Mouse (Mus musculus): Measurements from ENCODE around the gene Znfx1.

The Znfx1 gene

DNA sequence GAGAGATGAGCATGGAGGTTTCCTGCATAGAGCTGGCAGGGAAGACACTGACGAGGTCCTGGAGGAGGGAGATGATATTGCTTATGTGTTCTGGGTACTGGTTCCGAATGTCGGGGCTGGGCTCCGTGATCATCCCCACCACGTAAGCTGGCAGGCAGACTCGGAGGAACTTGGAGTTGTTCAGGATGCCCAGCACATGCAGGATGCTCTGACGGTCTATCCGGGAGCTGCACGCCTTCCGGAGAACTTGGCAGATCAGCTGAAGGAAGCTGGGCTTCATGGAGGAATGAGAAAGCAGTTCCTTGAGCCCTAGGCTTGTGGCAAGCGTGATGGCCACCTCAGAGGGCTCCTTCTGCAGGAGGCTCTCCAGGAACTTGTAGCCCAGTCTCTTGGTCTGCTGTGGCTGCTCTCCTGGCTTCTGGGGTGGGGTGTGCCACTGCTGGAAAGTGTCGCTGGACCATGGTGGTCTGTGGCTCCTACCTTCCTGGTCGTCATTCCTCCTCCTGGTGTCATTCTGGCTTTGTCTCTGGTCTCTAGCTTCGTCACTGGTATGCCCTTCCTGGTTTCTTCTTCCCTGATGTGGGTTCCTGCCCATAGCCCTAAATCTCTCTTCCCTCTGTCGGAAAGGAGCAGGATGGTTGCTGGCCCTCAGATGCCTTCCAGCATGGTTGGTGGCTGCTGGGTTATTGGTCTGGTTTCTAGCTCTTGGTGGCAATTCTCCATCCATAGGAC lies 6.4 kb downstream of the Znfx1 start:
- in situ Hi-C loops (cut with MboI; ENCODE audit: unreplicated experiment in 2 of 2): no loop called here

DNA sequence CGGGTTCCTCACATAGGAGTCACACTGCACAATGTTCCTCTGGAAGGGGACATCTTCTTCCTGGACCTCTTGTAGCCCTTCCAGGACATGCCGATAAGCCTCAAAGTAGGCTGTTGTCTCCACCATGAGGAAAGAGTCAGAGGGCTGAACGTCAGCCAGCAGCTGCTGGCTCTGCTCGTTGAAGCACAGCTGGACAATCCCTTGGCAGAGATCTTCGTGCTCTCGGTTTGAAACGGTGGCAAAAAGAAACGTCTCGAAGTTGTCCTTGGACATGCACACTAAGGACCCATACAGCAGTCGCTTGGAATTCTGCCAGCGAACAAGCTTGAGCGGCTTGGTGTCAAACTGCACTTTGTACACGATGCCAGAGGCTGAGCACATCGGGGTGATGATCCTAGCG lies 7.4 kb downstream of the Znfx1 start:
- in situ Hi-C loops (cut with MboI; ENCODE audit: unreplicated experiment in 2 of 2): no loop called here

DNA sequence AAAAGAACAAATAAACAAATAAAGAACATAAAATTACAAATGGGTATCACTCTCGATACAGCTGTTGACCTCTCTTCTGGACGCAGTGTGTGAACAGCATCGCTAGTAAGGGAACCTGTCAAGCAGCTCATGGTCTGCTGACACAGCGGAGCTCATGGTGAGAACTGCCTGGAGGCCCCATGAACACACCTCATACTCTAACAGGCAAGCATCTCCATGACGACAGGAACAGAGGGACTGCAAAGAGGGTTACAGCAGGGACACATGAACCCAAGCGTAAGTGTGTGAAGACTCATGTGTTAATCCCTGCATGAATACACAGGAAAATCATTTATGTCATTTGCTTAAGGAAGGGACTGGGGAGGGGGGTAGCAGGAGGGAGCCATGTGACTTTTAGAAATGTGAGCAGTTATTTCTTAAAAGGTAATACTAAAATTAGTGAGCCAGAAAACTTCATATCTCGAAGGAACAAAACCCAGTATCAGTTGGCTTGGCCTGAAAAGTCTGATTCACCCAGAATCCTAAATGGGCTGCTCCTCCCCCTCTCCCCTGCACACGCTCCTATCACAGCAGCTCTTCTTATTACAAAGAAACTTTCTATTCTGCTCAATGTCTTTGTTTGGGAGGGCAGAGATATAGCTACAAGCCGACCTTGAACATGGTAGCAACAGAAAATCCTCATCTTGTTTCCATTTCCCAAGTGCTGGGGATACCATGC lies 9.5 kb downstream of the Znfx1 start:
- in situ Hi-C loops (cut with MboI; ENCODE audit: unreplicated experiment in 2 of 2): no loop called here

DNA sequence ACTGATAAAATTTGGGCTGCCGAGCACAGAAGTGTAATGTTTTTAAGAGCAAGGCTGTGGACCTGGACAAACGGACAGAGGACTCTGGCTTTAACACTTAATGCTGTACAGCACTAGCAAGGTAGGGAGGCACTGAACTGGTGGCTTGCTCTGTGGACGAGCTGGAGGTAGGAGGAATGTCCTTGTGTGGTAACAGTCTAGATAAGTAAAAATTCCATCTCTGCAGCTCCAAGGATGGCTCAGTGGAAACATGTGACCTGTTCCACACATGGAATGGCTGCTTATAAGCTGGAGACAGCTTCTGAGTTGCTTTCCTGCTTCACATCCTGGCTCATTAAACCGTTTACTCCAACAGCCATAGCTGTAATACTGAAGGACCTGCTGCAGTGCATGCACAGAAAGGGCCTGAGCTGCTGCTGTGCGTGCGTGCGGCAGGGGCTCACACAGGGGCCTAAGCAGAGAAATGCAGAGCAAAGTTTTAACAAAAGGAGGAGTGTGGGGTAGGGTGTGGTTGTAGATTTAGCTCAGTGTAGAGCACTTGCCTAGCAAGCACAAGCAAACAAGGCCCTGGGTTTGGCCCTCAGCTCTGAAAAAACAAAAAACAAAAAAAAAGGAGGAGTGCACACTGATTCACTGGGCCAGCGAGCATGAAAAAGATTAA lies 14.0 kb downstream of the Znfx1 start:
- in situ Hi-C loops (cut with MboI; ENCODE audit: unreplicated experiment in 2 of 2): loop anchor here in 1 of 2 experiments (25.0 kb wide), 1 partner anchor 962 kb away; no protein-coding TSS in a partner anchor

DNA sequence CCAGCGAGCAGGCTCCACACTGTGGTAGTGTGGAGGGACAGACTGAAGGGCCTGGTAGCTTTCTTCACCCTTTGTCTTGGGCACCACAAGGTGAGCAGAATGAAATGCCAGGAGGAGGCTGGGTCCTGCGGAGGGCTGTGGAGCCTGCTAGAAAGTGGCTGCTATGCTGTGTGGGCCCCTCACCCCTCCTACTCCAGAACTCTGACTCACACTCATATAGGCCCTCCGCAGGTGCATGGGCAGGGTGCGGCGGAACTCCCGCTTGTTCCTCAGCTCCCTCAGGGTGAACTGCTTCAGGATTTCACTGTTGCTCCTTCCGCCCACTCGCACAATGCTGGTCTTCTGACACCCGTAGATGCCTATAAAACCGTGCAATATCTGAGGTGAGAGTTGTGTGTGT lies 14.6 kb downstream of the Znfx1 start:
- in situ Hi-C loops (cut with MboI; ENCODE audit: unreplicated experiment in 2 of 2): loop anchor here in 1 of 2 experiments (25.0 kb wide), 1 partner anchor 961 kb away; no protein-coding TSS in a partner anchor

DNA sequence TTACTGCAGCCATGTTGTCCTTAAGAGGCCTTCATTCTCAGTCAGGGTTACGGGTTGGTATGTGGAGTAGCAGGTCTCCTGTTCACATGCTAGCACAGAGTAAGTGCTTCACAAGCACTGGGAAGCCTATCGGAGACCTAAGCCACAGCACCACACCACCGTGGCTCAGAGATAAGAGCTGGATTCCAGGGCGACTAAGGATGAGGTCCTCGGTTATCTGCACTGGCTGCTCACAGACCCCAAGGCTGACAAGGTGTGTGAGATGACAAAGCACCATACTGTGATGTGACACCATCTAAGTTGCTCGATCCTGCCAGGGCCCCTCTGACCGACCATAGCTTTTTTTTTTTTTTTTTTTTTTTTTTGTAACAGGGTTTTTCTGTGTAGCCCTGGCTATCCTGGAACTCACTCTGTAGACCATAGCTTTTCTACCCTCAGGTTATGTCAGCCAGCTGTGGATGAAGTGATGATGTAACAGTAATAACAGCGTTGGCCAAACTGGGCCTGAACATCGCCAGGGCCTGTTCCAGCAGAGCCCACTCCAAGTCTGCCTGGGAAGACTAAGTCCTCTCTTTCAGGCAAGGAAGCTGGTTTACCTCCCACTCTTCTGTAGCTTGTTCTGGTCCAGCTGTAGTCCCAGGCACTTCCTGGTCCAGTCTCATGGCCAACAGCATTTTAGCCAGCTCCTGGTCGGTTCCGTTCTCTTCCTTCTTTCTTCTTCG lies 19.3 kb downstream of the Znfx1 start:
- in situ Hi-C loops (cut with MboI; ENCODE audit: unreplicated experiment in 2 of 2): loop anchor here in 1 of 2 experiments (25.0 kb wide), 1 partner anchor 956 kb away; no protein-coding TSS in a partner anchor

DNA sequence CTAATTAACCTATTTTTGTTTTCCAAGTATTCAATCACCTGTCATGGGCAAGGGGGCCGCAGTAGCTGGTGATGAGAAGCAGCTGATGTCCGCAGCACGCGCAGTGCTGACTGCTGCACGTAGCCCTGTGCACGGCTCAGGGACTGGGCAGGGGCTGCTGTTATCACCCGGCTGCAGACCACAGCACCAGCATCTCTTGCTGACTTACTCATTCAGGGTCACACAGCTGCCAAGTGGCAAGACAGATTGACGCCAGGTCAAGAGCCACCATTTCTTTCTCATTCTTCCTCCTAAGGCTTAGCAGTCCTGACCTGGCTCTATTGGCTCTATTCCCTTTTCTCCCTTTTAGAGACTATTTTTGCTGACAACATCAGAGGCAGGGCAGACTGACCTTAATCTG lies 23.4 kb downstream of the Znfx1 start:
- in situ Hi-C loops (cut with MboI; ENCODE audit: unreplicated experiment in 2 of 2): loop anchor here in 1 of 2 experiments (25.0 kb wide), 1 partner anchor 952 kb away; no protein-coding TSS in a partner anchor

DNA sequence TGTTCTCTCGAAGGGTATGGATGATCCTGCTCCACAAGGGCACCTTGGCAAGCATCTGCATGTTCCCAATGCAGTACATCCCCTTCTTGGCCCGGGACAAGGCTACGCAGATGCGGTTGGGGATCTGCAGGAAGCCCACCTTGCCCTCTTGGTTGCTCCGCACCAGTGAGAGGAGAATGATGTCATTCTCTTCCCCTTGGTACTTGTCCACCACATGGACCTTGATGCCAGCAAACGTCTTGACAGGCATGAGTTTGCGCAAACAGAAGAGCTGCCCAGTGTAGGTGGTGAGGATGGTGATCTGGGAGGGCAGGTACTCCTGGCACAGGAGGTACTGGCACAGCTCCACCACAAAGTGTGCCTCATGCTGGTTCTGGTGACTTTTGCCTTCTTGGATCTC lies 24.1 kb downstream of the Znfx1 start:
- in situ Hi-C loops (cut with MboI; ENCODE audit: unreplicated experiment in 2 of 2): loop anchor here in 1 of 2 experiments (25.0 kb wide), 1 partner anchor 951 kb away; no protein-coding TSS in a partner anchor

DNA sequence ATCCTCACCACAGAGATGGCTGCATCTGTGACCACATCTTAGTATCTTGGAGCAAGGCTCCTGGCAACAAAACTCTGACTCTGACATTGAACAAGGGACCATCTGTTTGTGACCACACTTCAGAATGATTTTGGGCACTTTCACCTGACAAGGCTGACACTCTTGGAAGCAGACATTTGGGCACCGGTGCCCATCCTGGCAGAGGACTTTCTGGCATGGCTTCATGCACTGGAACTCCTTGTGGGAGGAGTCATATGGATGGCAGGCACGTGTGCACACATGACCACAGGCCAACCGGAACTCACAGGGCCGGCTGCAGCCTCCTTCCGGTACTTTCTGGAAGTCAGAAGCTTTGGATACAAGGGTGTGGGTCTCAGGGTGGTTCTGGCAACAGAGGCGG lies 24.5 kb downstream of the Znfx1 start:
- in situ Hi-C loops (cut with MboI; ENCODE audit: unreplicated experiment in 2 of 2): loop anchor here in 1 of 2 experiments (25.0 kb wide), 1 partner anchor 951 kb away; no protein-coding TSS in a partner anchor

DNA sequence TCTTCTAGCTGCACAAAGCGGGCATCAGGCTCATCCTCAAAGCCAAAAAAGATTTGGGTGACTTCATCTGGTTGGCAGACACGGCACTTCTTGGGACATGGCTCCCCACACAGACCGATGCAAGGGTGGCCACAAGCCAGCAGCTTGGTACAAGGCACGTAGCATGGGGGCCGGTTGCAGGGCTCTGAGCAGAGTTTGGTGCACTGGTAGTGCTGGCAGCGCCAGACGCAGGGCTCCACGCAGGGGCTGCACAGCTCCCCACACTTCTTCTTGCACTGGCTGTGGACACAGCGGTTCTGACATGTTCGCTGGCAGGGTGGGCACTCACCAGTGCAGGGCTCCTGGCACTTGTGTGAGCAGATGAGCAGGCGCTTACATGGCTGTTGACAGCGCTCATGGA lies 25.1 kb downstream of the Znfx1 start:
- in situ Hi-C loops (cut with MboI; ENCODE audit: unreplicated experiment in 2 of 2): loop anchor here in 1 of 2 experiments (25.0 kb wide), 1 partner anchor 950 kb away; no protein-coding TSS in a partner anchor

DNA sequence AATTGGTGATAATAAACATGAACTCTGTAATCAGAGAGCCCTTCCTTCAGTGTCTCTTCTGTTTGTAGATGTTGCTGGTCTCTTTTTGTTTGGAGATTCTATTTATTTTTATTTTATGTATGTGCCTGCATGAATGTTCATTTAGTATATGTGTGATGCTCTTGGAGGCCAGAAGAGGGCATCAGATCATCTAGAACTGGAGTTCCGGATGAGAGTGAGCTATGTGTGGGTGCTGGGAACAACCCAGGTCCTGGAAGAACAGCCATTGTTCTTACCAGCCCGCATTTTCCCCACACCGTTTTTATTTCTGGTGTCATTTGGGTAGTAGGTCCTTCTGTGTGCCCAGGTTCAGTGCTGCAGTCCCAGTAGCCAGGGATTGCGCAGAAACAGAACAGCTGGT lies 32.3 kb downstream of the Znfx1 start:
- in situ Hi-C loops (cut with MboI; ENCODE audit: unreplicated experiment in 2 of 2): loop anchor here in 1 of 2 experiments (25.0 kb wide), 1 partner anchor 943 kb away; no protein-coding TSS in a partner anchor

DNA sequence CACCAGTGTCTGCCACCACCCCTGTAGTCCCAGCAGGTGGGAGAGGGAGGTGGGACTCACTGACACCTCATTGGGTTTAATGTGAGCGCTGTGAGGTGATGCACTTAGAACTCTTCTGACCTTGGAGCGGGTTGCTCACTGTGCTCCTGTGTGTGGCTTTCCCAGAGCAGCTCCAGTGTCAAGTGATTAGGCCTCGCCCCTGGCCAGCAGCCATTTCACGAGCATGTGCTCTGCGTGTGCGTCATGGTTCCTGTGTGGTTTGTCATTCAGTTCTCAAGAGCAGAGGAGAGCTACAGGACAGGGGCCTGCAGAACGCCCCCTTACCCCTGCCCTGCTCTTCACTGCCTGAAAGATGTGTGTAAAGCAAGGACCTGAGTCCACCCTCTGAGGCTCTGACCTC lies 34.3 kb downstream of the Znfx1 start:
- in situ Hi-C loops (cut with MboI; ENCODE audit: unreplicated experiment in 2 of 2): loop anchor here in 1 of 2 experiments (25.0 kb wide), 1 partner anchor 941 kb away; no protein-coding TSS in a partner anchor

DNA sequence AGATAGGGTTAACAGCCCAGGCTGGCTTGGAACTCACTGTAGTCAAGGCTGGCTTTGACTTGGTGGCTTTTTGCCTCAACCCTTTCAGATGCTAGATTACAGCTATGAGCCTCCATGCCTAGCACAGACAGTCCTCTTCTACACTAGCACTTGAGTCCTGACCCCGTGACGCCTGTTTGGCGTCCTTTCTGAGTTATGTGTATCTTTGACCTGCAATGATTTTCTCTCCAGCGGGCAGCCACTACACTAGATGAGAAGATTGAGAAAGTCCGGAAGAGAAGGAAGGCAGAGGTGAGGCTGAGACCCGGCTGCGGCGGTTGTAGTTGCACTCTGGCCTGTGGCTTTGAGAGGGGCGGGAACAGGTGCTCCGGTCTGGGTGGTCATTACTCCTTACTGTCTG lies 43.4 kb downstream of the Znfx1 start:
- in situ Hi-C loops (cut with MboI; ENCODE audit: unreplicated experiment in 2 of 2): loop anchor here in 1 of 2 experiments (25.0 kb wide), 1 partner anchor 932 kb away; no protein-coding TSS in a partner anchor

DNA sequence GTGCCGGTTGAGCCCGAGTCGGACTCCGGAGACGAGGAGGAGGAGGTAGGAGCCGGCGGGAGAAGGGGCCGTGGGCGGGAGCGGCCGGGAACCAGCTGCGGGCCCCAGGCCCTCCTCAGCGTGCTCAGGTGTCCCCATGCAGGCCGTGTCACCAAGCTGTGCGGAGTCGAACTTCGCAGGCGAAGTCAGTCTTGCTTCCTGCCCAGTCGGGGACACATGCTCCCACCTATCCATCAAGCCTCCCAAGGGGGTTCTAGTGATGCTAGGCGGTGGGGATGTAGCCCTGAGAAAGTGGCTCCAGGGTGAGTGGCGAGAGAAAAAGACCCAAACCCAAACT lies 47.5 kb downstream of the Znfx1 start:
- in situ Hi-C loops (cut with MboI; ENCODE audit: unreplicated experiment in 2 of 2): loop anchor here in 1 of 2 experiments (25.0 kb wide), 1 partner anchor 928 kb away; no protein-coding TSS in a partner anchor

DNA sequence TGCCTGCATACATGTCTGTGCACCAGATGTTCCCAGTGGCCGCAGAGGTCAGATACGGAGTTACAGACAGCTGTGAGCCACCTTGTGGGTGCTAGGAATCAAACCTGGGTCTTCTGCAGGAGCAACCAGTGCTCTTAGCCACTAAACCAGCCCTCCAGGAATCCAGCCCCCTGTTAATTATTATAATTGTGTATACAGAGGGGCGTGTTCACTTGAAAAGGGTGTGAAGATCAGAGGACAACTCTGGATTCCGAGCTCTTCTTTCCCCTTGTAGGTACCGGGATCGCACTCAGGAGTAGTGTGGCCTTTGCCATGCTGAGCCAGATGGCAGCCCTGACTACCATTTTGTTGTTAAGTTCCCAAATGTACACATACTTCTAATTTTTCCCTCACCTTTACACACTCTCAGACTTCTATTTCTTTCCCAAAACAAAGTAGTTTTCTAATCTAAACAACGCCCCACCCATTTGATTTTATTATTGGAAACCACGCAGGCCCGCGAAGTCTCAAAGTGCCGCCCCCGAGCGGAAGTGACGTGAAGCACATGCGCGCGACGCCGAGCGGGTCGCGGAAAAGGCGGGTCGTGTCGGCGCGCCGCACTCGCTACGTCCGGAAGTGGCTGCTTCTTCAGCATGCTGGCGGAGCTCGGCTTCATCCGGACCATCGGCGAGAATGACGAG lies 48.0 kb downstream of the Znfx1 start, which contains the start of gene Ddx27:
Ddx27 (plus strand) TSS at position 492 of the 680 bp plus-strand sequence.
- in situ Hi-C loops (cut with MboI; ENCODE audit: unreplicated experiment in 2 of 2): loop anchor here in 1 of 2 experiments (25.0 kb wide), 1 partner anchor 928 kb away; no protein-coding TSS in a partner anchor

DNA sequence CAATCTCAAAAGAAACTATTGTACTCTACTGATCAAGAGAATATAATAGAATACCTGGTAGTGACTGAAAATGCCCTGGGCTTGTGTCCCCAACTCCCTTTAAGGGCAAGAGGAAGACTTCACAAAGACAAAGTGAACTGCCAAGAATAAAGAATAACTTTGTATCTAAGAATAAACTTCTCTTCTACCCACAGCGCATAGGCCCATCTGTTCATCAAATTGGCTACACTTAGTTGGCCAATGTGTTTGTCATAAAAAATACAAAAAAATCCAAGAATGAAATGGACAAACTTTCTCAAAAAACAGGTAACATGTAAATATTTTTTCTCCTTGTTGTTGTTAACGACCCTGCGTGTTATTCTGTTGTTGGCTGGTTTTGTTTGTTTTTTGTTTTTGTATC lies 52.3 kb downstream of the Znfx1 start:
- in situ Hi-C loops (cut with MboI; ENCODE audit: unreplicated experiment in 2 of 2): loop anchor here in 1 of 2 experiments (25.0 kb wide), 1 partner anchor 923 kb away; no protein-coding TSS in a partner anchor

DNA sequence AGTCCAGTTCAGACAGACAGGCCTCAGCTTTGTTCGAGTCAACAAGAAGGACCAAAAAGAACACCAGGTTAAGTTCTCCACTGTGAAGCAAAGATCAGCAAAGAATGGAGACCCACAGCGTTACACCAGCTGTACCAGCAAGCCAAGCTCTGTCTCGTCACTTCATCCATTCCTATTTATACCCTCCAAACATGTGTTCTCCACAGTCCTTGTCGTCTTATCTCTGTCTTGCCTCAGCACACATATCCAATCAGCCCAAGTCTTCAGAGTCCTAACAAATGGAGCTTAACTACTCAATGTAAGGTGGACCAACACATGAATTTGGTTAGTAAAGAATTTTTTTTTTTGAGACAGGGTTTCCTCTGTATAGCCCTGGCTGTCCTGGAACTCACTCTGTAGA lies 53.3 kb downstream of the Znfx1 start:
- in situ Hi-C loops (cut with MboI; ENCODE audit: unreplicated experiment in 2 of 2): loop anchor here (10.0 to 25.0 kb wide), 6 partner anchors 125 to 922 kb away; partner anchors contain the start of gene Trp53rkb (in 1 of the 2)

DNA sequence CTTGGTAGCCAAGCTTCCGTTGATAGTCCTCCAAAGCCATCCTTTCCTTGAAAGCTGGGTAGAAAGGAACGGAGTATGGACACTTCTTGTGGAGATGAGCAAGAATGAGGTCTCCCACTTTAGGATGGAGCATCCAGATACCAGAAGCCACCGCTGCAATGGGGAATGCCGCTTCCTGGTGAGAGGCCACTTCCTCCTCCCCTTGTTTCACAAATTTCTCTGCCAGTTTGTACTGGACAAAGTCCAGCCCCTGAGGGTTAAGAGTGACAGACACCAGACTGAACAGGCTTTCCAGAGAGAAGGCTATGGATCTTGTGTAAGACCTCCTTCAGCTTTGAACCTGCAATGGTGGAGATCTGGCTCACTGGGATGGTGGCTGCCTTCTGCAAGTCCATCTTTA lies 55.2 kb downstream of the Znfx1 start:
- in situ Hi-C loops (cut with MboI; ENCODE audit: unreplicated experiment in 2 of 2): loop anchor here (10.0 to 25.0 kb wide), 6 partner anchors 123 to 920 kb away; partner anchors contain the start of gene Trp53rkb (in 1 of the 2)

DNA sequence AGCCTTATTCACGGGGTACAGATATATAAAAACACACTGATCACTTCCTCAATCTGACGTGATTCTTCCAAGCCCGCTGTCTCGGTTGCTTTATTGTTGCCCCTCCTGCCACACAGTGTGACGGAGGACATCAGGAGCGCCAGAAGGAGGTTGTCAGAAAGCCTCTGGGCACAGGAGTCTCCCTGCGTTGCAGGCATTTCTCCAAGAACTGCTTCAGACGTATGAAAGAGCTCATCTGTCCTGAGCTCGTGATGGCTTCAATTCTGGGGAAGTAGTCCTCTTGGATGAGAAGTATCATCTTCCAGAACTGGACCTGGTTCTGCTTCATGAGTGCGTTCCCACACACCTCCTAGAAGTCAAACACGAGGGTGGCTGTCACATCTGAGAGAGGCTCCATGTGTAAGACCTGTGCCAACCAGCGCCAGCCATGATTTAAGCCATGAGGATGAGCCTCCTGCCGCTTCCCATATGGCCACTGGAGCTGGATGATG lies 55.8 kb downstream of the Znfx1 start:
- in situ Hi-C loops (cut with MboI; ENCODE audit: unreplicated experiment in 2 of 2): loop anchor here (10.0 to 25.0 kb wide), 6 partner anchors 122 to 920 kb away; partner anchors contain the start of gene Trp53rkb (in 1 of the 2)
